Mouse (Mus musculus) erythroblast, embryonic 14.5 days (primary cell): ENCODE results near the gene Acod1.

ENCODE experiments used
- GATA1 ChIP-seq: IDR thresholded peaks from 2 replicates; pipeline ENCODE4 v1.6.1; 2012; ENCODE audit warnings: low read length, inconsistent platforms, mixed read lengths
- TAL1 ChIP-seq: IDR thresholded peaks from 3 replicates; pipeline ENCODE4 v1.6.1; 2012; ENCODE audit warnings: low read length, inconsistent platforms, mixed read lengths

GRCm38 (mm10) chr14:103095826-103096225 is 49.0 kb downstream of the Acod1 start:
- TF ChIP-seq GATA1, result no peak
- no peak for TF ChIP-seq TAL1
